Mouse (Mus musculus): ENCODE data around the gene Muc1.

Gene Muc1

DNA sequence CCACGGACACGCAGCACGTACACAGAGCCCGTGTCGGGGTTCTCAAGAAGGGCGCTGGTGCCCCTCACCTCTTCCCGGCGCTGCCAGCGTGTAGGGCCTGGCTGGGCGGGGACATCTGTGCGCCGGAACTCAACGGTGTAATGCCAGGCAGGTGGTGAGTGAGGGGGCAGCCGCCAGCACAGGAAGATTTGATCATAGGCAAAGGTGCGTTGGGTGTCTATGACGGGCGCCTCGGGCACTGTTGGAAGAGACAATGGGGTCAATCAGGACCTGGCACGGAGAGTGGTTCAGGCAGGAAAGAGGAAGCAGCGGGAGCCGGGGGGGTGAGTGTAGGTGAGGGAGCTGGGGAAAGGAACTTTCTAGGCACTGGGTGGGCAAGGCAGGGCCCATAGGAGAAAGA is 8.8 kb downstream of the Muc1 start:
- no peak for DNase-seq

DNA sequence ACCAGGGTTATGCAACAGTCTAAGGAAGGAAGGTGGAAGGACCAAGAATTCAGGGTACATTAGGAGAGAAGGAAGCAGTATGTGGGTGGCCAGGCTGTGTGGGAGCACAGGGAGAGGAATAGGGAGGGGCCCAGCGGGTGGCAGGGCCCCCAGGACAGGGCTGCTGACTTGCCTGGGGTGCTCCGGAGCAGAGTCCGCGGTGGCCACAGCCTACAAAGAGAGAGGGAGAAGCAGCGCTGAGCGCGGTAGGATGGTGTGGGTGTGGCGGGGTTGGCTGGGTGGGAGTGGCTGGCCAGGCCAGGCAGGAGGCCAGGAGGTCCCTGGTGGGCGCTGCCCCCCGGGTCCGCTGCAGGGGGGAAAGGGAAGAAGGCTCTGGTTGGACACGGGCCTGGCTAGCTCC is 9.6 kb downstream of the Muc1 start:
- no peak for DNase-seq

DNA sequence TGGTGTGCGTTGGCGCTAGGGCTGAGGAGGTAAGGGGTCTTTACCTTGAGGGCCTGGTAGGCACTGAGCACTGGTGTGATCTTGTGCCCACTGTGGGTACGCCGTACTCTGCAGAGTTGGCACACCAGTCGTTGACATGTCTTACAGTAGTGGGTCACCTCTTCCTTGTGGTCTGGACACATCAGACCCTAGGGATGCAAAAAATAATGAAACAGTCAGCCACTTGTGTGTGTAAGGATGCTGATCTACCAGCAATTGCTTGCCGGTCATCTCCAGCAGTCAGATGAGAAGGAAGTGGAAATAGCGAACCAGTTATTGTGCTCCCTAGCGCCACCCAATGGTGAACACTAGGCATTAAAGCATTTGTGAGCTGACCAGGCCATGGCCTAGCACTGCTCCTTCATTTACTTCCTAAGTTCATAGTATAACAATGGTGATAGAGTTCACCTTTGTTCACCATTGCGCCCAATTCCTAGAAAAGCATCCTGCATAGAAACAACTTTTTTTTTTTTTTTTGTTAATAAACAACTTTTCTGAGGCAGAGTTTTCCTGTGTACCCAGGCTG is 13.6 kb downstream of the Muc1 start:
- no peak for DNase-seq

DNA sequence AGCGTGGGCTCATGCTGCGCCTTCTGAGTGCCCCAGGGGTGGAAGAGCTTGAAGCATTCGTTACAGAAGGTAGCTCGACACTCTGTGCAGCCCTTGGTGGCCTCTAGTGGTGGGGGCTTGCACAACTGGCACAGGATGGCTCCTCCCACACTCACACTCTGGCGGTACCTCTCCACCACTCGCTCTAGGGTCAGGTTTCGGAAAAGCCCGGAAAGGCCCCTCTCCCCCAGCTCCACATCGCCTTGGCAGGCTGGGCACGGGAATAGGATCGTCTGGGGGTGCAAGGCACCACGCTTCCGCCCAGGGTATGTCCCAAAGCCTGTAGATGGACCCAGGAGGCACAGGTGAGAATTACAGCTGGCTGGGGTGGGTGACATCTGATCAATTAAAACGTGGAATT is 14.8 kb downstream of the Muc1 start:
- DNase-seq: peak; percentile 88

DNA sequence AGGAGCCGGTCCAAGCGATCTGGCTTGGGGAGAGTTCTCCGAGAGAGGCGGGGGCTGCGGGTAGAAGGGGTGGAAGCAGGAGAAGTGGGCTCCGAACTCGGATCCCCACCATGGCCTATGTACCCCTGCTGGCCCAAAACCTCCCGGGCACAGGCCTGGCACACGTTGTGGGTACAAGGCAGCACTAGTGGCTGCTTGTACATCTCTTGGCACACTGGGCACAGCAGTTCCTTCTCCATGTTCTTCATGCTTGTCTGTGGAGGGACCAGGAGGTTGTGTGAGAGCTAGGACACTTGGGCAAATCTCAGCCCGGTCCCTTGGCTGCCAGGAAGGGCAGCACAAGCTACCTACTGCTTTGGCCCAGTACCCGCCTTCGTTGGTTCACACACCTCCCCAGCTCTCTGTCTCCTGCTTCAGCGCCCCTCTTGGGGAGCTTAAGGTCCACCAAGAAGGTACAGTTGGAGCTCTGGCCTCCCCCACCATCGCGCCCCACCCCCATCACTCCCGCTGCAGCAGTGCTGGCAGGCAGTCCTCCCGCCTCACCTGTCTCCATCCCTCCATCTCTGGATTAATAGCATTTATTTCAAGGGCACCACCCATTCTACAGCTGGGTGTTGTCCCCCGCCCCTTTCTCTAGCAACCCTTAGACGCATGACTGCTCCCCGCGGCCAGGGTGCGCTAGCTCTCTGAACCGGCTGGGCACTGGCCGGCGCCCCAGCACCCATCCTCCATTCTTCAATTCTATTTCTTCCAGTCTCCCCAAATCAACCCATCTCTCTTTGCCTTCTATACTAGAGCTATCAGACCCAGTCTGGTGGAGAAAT is 15.5 kb downstream of the Muc1 start:
- peak; percentile 49 for DNase-seq

DNA sequence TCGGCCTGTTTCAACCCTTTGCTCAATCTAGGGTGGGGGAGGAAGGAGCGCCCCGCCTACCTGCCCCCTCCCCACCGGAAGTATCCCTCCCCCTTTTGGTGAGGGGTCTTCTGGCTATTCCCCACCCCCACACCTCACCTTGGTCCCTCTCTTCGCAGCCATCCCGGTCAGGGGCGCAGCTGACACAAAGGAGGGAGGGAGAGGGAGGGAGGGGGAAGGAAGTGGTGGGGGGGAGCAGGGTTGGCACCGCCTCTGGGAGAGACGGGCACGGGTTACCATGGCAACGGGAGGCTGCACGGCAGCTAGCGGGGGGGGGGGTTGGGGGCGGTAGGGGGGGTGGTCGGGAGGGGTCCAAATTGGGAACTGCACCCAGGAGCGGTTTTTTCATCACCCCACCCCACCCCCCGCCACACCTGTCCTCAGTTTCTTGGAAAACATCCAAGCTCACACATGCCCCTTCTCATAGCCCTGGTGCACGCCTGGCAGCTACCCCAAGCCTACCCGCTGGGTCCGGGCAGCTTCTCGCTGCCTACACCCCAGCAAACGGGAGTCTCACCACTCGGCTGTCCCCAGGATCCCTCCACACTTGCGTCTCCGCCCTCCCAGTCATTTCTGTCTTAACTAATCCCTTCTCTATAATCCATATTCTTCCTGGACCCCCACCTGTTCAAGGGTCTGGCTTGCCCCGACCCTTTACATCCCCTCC is 16.3 kb downstream of the Muc1 start:
- DNase-seq: peak; percentile 78

DNA sequence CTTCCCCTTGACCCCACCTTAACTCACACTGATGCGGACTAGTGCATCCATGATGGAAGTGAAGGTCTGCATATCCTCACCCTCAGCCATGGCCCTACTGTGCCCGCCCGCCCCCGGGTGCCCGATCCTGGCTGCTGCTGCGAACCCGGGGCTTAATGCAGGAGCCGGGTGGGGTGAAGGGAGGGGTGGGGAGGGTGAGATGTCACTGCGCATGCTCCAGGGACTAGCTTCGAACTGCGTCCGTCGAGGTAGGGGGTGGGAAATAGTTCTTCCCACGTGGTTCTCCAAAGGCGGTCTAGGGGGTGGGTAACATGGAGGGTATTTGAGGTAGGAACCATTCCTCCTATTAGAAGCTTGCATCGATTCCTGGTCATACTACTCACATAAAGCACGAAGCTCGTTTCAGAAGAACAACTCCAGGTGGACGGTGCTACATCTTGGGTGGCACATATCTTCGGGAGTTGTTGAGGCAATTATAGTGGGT is 16.9 kb downstream of the Muc1 start, which contains the start of gene Krtcap2:
Gene Krtcap2 (plus strand): TSS at position 279 of the 484 bp plus-strand sequence.
- peak; percentile 48 for DNase-seq

DNA sequence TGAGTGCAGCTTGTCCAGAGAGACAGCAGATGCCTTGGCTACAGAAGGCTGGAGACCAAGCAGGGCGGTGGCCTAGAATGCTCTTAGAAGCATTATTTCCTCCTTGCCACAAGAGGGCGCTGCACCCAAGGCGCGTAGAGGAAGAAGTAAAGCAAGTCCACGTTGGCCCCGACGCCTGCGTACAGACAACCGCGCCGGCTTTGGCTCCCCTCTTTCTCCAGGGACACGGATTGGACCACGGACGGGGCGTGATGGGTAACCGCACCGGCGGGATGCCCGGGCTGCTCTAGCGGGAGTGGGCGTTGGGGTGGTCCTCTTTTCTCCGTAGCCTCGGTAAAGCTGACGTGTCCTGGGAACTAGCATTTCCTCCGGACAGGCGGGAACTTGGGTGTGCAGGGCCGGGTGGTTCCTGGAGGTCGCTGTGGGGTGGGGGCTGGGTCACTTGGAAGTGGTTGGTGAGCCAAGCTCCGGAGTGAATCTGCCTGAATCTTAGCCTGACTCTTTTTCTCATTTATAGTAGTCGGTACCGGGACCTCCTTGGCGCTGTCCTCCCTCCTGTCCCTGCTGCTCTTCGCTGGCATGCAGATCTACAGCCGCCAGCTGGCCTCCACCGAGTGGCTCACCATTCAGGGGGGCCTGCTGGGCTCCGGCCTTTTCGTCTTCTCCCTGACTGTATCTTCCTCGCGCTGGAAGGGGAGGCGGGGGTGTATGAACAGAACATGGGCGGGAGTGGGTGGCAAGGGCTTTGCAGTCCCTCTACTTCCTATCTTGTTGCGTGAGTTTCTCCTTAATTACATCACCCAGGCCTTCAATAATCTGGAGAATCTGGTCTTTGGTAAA is 17.6 kb downstream of the Muc1 start, which contains the start of gene Trim46:
Gene Trim46 (minus strand): TSS at position 49 of the 840 bp plus-strand sequence.
- peak; percentile 87 for DNase-seq

DNA sequence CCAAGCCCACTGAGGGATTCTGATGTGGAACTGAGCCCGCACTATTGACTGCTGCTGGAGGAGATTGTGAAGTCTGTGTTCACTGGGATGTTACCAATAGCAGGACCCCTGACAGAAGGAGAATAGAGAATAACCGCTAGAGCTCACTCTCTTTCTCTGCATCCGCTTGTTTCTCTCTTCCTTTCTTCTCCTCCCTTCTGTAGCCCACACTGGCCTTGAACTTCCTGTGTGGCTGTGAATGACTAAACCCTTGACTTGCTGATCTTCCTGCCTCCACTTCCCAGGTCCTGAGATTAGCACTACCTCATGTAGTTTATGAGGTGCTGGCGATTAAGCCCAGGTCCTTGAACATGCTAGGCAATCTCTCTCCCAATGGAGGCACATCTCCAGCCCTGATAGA is 18.6 kb downstream of the Muc1 start:
- no peak for DNase-seq

DNA sequence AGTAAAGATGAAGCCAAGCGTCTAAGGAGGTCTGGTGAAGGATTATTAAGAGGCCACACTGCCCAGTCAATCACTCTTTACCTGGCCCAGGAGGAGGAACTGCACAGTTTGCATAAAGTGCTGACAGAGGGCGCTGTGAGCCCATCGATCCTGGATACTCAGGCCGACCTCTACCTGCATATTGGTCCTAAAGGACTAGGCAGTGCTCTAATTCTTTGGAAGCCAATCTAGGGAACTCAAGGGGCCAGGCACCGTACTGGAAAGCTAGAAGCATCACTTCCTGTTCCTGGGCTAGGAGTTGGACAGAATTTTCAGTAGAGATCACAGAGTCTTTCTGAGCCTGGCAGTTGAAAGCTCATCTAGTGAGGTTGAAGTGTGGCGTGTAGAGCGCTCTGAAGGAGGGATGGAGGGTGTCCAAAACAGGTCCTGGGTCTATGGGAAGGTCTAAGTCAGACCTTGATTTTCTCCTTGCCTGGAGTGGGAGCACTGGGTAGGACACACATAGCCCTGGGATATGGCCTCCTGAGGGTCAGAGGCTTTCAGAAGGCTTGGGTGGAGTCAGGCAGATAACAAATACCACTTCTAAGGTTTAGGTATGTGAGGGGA is 21.7 kb downstream of the Muc1 start:
- DNase-seq: peak; percentile 72

DNA sequence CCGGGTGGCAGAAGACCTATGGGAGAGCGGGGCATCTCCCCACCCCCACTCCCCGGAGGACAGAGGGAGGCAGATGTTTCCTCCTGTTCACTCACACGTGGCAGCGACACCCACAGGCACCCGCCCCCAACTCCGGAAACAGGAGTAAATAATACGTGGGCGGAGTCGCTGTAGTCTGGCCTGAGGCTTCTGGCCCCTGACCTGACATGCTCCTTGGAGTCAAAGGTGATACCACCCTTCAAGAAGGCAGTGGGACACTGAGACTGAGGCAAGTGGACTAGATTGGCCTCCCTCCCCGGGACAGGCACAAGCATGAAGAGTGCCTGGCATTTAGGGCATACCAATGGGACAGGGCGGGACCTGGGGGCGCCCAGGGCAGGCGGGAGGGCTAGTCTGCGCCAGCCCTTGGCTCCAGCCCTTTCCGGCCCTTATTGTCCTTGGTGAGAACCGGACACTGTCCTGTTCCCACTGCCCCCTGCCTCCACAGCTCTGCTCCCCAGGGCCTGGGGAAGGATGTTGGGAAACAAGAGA is 22.6 kb downstream of the Muc1 start:
- peak; percentile 85 for DNase-seq

DNA sequence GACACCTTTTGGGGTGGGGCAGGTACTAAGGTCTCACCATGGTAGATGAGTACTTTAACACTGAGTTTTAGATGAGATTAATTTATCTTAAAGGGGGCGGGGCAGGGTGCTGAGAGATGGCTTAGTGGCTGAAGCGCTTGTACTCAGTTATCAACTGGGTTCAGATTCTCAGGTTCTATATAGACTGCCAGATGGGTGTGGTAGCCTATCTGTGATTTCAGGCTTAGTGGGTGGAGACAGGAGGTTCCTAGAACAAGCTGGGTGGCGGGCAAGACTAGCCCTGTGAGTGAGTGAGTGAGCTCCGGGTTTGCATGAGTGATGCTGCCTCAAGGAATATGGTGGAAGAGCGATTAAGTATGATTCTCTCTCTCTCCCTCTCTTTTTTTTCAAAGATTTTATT is 26.1 kb downstream of the Muc1 start:
- no peak for DNase-seq

DNA sequence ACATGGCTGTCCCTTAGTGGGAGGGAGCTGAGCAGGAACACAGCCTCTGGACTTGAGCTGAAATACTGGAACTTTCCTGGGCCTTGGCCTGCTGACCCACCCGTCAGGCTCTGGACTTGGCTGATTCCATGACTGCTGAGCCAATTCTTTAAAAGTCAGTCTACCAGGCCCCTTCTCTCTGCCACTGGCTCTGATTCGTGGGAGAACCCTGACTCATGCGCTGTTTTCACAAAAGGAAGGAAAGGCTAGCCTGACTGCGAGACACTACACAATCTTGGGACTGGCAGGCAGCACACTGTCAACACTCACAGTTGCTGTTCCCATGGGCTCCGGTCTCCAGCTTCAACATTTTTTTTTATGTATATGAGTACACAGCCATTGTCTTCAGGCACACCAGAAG is 27.3 kb downstream of the Muc1 start:
- no peak for DNase-seq

DNA sequence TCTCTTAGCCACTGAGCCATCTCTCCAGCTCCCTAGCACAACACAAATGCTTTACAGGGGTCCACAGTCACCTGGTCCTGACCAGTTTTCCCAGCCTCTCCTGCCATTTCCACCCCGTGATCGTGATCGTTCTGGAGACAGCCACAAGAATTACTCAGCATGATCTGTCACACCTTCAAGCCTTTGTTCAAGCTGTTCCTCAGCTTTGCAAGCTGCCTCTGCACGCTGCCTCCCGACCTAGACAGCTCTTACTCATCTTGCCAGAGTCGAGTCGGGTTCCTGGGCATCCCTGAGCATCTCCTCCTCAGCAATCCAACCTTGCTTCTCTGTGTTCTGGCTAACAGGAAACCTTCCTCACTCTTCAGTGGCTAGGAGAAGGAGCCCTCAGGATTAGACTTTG is 30.2 kb downstream of the Muc1 start, which contains the start of gene Dpm3:
Gene Dpm3 (plus strand): TSS at position 283 of the 400 bp plus-strand sequence.
- no peak for DNase-seq

DNA sequence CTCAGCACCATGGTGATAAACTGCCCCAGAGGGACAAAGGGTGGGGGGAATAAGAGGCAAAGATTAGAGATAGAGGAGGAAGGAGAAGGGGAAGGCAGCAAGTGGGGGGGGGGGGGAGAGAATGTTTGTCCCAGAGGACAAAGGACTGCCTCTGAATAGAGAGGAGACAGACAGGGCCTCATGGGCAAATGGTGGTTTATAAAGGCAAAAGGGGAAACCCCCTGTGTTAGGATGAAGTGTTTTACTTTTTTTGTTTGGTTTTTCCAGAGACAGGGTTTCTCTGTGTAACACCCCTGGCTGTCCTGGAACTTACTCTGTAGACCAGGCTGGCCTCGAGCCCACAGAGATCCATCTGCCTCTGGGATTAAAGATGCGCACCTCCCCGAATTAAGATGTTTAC is 31.4 kb downstream of the Muc1 start:
- no peak for DNase-seq

DNA sequence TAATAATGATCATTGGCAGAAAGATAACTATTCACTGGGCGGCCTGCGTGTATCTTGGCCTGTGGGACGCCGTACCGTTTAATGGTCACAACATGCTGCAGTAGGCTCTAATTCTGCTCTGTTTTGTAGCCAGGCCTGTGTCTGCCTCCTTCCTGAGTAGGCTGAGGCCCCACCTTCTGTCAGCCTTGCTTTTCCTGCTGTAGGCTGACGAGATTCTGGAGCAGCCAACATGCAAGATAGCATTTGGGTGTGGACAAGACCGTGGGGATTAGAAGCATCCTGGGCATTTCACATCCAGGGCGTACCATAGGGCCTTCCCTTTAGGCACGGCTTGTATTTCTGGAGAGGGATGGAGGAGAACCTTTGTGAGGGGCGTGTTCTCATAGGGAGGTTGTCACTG is 33.6 kb downstream of the Muc1 start:
- DNase-seq: no peak

DNA sequence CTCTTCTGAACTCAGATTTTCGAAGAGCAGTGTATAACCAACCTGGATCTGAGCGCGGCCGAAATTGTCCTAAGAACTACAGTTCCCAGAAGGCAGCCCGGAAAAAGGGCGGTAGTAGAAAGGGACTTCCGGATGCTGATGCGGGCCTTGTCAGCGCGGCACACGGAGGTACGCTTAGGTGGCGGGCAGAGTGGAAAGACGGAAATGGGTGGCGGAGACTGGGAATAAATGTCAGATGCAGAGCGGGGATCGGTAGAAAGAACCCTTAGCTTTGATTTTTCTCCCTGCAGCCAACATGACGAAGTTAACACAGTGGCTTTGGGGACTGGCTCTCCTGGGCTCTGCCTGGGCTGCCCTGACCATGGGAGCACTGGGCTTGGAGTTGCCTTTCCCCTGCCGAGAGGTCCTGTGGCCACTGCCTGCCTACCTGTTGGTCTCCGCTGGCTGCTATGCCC is 37.6 kb downstream of the Muc1 start:
- DNase-seq: peak; percentile 84

DNA sequence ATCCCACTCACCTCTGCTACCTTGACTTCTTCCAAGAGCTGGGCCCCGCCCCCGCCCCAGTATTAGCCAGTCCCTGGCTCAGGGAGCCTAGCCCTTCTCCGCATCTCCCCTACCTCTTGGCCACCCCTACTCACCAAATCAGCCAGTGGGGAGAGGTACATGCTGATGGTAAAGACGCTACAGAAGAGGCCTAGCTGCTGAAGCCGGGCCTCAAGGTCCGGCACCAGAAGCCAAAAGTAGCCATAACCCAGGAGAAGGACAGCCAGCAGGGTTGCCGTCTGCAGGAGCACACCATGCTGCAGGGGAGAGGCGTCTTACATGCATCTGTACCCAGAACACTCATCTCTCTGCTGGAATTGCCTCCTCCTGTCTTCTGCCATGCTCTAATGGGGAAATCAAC is 40.1 kb downstream of the Muc1 start:
- DNase-seq: no peak

DNA sequence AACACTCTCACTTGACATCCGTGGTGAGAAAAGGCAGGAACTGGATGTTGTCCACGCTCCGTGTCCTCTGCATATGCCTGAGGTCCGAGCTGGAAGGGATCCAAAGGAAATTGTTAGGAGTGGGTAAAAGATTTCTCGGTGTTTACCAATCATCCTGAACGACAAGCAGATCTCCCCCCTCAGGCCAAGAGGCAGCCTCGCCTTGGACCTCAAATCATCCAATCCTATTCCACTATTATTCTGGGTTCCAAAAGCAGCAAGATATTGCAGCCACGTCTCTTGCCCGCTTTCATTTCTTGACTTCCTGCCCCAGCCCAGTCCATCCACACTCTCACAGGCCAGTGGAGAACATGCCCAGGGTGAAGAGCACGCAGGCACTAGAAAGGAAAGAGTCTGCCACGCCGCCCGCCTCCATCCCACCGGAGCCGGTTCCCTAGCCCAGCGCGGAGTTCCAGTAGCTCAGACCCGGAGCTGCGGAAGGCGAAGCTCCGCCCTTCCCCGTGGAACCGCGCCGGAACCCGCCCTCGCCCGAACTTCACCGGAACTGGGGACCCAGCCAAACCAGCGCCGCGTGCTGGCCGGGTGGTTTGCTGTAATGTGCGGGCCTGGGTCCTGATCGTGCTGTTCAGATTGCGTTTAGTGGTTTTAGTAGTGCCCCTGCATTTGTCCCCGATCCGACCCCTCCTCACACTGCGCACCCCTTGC is 41.3 kb downstream of the Muc1 start, which contains the start of gene Slc50a1:
Gene Slc50a1 (minus strand): TSS at position 520 of the 705 bp plus-strand sequence.
- DNase-seq: peak; percentile 88

DNA sequence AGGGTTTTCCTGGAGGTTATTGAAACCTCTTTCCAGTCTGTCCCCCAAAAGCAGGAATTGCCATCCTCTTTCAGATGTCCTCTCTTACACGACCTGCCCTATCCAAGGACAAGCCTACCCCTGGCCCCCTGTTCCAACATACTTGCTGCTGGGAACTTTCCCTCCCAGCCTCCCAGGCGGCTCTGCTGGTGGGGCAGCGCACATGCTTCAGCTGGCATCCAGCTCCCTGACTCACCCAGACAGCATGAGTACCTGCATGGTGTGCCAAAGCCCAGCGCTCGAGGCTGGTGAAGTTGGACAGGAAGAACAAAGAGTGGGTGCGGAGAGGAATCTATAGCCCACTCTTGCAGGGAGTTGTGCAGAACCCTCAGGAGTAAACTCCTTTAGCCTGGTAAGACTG is 42.0 kb downstream of the Muc1 start:
- DNase-seq: peak; percentile 23

DNA sequence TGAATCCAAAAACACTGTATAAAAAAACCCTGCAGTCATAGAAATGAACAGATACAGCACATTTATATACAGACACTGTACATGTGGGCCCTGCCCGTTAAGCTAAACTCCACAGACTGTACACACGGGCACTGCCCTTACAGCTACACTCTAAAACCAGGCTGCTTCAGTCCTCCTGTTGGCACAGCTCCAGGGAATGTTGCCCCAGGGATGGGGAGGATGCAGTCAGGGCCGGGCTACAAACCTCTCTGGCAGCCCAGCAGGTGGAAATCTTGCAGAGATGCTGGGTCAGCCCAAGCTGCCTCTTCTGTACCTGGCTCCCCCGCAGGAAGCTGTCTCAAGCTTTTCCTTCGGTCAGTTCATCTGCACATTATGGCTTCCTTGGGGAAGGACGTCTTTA is 42.9 kb downstream of the Muc1 start:
- DNase-seq: no peak

Measured in thymus, postnatal 14 days (tissue).